Mouse (Mus musculus) erythroblast, embryonic 14.5 days (primary cell): ENCODE results near the gene 1700001O22Rik.

Source experiments
- GATA1 ChIP-seq: IDR thresholded peaks from 2 replicates; pipeline ENCODE4 v1.6.1; 2012; ENCODE audit warnings: low read length, inconsistent platforms, mixed read lengths
- TAL1 ChIP-seq: IDR thresholded peaks from 3 replicates; pipeline ENCODE4 v1.6.1; 2012; ENCODE audit warnings: low read length, inconsistent platforms, mixed read lengths

DNA sequence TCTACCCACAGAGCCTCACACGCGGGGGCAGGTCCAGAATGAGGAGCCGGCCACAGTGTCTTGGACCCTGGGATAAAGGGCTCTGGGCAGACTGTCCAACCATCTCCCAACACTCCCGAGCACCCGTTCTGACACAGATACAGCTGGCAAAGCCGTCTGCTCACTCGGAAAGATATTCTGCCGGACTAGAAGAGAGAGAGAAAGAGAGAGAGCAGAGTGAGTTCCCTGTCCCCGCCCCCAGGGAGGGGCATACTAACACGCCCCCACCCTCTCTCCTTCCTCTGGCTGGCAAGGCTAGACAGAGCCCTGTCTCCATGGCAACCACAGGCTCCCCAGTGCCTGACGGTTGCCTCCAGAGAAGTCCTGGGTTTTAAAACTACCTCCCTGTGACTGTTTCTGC lies 7.1 kb downstream of the 1700001O22Rik start:
- TF ChIP-seq GATA1 (no peak), TAL1 (no peak)
